Mouse (Mus musculus) cerebellum, postnatal 10 days (tissue): Measurements from ENCODE around the gene Htr6.

ENCODE experiments used
- DNase-seq, 2 experiments: peaks; one replicate each; pipeline ENCODE4 v3.0.0; 2021; ENCODE audit warnings: mixed read lengths in 2 of 2

Gene Htr6

GRCm38 (mm10) chr4:139043600-139043999 lies 31.8 kb downstream of the Htr6 start:
- DNase-seq, result no peak

DNA sequence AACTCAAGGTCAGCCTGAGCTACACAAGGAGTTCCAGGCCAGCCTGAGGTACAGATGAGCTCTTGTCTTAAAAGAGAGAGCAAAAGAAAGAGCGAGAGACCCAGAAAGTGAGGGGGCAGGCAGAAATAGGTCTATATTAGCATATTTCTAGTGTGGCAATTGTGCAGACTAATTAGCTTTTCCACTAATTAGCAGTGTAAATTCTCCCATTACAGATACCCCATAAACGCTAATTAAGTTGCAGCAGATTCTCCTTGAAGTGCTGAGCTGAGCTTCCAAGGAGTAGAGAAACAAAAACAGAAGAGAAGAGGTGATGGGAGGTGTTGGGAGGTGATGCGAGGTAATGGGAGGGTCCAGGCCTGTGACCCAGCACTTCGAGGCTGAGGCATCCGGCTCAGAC lies 32.8 kb downstream of the Htr6 start:
- no peak for DNase-seq

GRCm38 (mm10) chr4:139040084-139040839 lies 35.1 kb downstream of the Htr6 start:
- DNase-seq, result no peak

DNA sequence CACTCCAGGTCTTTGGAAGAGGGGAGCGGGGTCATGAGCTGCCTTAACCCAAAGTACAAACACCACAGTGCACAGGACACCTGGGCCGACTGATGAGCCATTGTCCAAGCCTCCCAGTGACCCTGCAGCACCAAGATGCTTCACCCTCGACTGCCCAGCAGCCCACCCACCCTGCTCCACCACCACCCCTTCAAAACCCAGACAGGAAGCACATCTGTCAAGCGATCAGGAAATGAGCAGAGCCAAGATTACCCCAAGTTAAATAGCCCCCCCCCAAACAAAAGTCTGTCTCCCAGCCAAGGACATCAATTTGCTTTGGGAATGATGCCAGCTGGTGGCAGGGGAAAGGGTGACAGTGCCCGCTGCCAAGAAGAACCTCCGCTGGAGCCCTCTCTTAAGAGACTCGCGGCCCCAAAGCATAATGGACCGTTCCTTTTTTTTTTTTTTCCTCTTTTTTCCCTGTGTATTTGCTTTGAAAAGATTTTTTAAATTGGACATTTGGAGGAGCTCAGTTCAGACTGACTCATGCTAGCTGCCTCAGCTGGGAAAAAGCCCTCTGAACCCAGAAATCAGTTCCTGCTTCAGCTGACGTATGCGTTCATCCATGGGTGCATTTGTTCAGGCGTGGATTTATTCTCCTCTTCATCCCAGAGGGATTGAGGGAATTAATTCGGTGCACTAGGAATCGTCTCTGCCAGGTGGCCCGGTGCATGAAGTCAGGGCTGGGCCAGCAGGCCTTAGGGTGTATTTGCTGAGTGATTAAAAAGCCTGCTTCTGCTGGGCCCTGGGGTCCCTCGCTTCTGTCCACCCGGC lies 37.4 kb downstream of the Htr6 start:
- peak; percentile 72 to 75 for DNase-seq

- DNase-seq, result peak; percentile 62 to 64
Measured at GRCm38 (mm10) chr4:139035799-139036198, 39.6 kb downstream of the Htr6 start.

GRCm38 (mm10) chr4:139034942-139035341 lies 40.4 kb downstream of the Htr6 start:
- DNase-seq, result no peak

DNA sequence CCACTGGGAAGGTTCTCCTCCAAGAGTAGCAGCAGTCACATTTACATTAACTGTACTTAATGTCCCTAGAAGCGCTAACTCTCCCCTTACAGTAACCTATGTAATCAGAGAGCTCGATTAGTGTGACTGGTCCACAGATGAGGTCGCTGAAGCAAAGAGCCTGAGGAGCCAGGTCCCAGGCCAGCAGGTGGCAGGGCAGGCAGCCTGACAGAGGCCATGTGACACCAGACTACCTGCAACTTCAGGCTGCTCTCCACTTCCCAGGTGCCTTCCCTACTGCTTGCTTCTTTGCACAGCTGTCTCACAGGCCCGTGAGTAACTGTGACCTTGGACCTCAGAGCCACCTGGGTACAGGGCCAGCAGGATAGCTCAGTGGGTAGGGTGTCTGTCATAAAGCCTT lies 40.8 kb downstream of the Htr6 start:
- no peak for DNase-seq

DNA sequence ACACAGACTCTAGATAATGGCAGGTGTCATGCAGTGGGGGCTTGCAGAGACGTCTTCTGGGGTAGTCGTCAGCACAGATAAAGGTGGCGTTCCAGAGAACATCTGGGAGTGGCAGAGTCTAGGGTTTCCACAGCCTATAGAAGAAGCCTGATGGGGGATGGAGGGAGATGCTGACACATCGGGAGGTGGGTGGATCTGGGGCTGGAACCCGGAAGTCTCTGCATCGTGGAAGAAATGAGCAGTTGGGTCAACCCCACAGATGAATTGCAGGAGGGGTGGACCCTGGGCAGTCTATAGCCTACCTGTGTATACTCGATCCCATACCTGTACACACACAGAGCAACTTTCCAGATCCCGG lies 41.4 kb downstream of the Htr6 start:
- no peak for DNase-seq

DNA sequence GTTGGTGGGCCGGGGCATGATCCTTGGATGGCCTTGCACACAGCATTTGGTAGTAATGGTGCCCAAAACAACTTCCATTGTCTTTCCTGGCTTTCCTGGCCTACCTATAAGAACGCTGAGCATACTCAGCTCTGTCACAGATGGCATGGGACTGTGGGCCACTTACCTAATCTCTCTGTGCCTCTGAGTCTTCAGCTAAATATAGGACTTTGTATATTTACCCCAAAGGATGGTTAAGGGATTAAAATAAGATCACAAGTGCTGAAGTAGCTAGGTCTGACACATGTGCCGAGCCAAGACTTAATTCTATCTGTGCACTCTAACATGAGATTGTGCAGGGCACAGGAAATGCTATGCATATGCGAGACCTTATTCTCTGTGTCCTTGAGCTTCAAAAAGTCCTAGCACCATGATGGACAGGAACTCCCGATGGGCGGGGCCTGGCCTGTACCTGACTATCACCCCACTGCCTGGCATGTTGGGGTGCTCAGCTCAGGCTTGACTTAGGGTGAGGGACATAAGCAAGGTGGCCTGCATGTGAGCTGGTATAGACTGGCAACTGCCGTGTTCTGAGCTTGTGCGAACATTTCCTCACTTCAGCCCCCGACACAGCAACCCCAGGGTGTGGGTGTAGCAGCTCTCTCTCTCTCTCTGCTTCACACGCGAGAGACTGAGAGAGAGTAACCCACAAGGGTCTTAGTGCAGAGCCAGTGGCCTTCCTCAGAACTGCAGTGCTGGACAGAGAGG lies 41.9 kb downstream of the Htr6 start:
- no peak for DNase-seq

DNA sequence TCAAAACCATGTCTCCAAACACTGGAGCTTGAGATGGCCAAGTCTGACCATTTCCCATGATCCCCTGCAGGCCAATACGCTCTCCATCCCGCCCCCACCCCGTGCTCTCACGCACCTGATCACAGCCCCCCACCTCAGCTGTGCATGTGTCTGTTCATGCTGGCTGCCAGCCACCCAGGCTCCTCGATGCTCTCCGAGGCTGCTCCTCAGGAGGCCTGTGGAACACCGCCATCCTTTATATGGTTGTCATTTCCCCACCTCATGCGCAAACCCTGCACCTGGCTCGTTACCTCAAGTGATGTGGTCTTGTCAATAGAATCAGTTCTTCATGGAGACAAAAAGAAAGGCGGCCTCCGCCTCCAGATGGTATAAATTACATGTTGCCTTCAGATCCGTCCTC lies 42.8 kb downstream of the Htr6 start:
- peak; percentile 40 to 59 for DNase-seq

DNA sequence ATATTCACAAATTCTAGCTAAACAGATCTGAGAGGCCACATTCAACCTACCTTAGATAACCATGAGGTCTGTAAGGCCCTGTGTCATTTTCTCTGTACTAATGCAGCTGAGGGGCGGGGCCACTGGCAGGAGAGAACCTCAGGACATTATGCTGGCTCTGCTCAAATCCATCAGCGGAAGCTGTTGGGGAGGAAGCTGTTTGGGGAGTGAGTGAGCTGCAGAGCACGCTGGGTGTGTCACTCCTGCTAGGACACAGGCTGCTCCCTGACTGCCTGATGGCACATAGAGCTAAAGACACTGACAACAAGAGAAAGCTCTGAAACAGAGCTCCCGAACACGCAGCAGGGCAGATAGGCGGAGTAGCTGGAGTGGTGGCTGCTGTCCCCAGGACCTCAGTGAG lies 44.7 kb downstream of the Htr6 start:
- DNase-seq, result no peak

- peak; percentile 55 to 72 for DNase-seq
Measured at GRCm38 (mm10) chr4:139024379-139024778, 51.0 kb downstream of the Htr6 start.

DNA sequence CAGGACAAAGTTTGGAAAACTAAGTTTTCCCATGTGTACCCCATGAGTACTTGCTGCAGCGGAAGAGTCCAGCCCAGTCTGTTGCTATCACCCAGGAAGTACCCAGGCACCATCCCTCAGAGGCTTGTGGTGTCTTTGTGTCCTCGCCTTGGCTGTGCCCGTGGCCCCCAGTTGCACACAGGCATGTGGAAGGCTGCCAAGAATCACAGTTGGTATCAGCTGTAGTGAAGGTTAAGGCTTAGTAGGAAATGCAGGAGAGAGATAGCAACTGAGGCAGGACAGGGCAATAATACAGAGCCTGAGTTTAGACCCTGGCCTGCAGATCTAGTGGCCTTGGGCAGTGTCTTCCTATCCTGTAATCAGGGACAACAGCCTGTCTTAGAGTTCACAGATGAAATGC lies 55.0 kb downstream of the Htr6 start:
- peak; percentile 45 to 64 for DNase-seq

DNA sequence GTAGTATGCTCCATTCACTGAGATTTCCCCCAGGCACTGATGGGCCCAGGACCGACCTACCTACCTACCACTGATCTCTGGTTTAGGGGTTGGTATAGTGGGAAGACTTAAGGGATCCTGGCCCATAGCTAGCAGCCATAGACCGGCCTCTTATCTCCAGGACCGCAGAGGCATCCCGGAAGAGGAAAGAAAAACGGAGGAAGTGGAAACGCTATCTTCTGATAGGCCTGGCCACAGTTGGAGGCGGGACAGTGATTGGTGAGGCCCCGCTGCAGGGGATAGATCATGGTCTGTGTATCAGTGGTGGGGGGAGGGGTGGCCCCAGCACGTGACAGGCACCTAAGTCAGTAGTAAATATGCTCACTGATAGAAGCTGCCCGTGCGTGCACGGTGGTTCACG lies 56.0 kb downstream of the Htr6 start:
- DNase-seq, result peak; percentile 38 to 50

DNA sequence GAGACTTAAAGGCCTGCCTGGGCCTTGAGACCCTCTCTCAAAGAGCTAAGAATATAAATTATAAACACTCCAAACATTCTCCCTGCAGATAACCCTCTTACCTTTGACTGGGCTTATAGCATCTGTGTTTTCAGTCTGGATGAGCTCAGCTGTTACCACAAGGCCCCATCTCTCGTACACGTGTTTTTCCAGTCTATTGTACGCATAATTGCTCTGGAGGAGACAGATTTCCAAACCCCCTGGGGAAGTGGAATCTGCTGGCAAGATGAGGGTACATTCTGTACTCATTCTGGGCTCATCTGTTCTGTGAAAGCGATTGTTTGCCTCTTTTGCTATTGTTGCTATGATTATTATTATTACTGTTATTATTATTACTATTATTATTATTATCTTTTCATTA lies 56.4 kb downstream of the Htr6 start:
- peak; percentile 40 to 48 for DNase-seq

DNA sequence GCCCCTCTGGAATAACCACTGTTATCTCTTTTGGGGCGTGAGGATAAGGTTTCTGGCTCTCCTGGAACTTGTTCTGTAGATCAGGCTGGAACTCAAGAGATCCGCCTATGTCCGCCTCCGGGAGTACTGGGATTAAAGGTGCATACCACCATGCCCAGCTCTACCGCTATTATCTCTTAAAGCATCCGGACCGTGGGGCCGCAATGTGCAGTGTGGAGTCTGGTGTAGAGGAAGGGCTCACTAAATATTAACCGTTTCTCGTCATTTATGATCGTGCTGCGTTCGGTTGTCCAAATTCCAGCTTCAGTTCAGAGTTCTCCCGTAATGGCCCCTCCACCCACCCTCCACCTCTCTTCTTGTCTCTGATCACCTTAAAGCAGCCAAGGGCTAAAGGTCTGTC lies 57.0 kb downstream of the Htr6 start:
- no peak for DNase-seq

- DNase-seq, result peak in 1 of 2 experiments; percentile 28
Measured at GRCm38 (mm10) chr4:139014793-139015192, 60.6 kb downstream of the Htr6 start.

GRCm38 (mm10) chr4:139013281-139013680 lies 62.1 kb downstream of the Htr6 start:
- DNase-seq, result no peak

- no peak for DNase-seq
Measured at GRCm38 (mm10) chr4:139011201-139011702, 64.1 kb downstream of the Htr6 start.
